Mouse (Mus musculus): ENCODE data around the gene Gar1.
A peak's percentile ranks its signal among the peaks of the same experiment; 100 is the strongest.

The Gar1 gene

DNA sequence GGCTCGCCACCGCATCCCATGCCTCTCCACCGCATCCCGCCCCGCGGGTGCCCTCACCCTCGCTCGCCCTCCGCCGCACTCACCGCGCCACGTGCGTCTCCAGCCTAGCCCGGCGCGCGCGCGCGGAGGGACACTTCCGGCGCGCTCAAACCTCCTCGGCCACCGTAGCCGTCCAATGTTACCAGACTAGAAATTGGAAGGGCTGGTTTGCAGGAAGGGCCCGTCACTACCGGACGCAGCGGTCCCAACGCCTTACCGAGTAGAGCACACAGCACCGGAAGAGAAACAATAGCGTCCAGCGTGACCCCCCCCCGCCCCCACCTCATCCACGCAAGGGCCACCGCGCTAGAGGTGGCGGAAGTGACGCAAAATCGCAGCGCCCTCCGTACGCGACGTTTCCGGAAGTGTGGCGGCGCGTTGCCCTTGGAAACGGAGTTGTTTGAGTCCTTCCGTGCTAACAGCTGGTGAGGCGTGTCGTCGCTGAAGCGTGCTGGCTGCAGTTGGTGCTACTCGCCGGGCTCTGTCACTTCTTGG is at the start of gene Gar1:
Gene Gar1 (minus strand): TSS at position 362 of the 534 bp plus-strand sequence.
- peak; percentile 97 to 98 for DNase-seq

DNA sequence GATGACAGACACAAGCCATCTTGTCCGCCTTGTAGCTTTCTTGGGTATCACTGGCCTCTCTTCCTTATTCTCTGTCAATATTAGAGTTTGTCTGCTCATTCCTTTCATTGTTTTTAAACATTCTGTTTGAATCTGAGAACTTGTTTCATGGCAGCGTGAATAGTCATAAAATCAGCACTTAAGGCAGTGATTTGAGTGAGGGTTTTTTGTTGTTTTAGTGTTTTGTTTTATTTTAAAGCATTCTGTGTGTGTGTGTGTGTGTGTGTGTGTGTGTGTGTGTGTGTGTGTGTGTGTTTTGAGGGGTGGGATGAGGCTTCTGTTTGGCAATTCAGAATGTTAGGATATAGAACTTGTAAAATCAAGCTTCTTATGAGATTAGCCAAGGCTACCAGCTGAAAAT is 48.7 kb upstream of the Gar1 start:
- DNase-seq: no peak

DNA sequence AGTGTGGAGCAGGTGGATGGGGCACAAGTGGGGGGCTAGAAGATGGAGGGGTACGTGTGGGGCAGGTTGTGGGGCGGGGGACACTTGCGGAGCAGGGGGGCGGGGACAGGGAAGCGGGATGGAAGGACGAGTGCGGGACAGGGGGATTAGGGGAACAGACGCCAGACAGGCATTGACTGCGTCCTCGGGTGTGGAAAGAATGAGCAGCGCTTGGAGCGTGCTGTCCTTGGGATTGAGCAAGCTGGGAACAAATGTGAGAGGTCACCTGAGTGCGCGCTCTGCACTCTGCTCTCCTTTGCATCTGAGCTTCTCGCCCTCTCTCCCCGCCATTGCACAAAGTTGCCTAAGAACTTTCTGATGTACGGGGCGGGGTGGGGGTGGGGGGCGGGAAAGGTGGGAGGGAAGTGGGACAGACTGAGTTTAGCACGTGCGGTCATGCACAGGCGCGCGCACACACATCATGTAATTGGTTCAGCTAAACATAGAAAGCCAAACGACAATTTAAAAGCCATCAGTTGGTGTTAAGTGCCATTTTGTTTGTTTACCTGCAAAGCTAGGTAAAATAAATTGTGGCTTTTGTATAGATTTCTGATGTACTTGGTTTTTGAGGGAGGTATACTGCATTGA is 48.0 kb upstream of the Gar1 start:
- DNase-seq: peak; percentile 30 to 57

DNA sequence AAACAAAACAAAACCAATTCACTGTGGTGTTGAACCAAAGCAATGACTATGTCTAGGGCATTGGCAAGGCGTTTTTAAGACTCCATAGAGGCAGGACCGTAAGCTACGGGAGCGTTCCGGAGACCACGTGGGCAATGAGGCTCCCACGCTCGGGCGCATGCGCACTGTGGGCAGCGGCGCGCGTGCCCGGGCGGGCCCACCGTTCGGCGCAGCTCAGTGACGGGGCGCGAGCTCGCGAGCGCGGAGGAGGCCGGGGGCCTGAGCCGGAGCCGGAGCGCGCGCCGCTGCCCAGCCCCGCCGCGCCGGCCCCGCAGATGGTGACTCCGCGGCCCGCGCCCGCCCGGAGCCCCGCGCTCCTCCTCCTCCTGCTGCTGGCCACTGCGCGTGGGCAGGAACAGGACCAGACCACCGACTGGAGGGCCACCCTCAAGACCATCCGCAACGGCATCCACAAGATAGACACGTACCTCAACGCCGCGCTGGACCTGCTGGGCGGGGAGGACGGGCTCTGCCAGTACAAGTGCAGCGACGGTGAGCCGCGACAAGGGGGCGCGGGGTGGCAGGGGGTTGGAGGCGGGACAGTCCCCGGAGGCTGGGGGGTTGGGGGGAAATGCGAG is 47.3 kb upstream of the Gar1 start, which contains the start of gene Pla2g12a:
Gene Pla2g12a (plus strand): TSS at position 202 of the 617 bp plus-strand sequence.
- peak; percentile 94 to 96 for DNase-seq

DNA sequence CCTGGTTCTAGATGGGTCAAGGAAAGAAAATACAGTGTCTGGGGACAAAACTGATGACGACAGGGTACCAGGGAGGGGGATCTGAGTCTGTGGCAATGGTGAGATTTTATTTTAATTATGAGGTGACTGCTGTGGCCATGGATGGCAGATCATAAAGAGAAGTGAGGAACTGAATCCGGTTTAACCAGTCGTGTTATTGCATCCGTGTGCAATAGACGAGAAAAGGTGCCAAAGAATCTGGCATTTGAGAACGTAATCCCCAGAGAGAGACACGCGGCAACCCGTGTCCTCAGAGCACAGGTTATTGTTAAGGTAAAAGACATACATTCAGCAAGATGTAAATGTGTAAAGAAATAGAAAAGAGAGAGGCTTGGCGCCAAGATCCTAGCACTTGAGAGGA is 46.1 kb upstream of the Gar1 start:
- DNase-seq: no peak

DNA sequence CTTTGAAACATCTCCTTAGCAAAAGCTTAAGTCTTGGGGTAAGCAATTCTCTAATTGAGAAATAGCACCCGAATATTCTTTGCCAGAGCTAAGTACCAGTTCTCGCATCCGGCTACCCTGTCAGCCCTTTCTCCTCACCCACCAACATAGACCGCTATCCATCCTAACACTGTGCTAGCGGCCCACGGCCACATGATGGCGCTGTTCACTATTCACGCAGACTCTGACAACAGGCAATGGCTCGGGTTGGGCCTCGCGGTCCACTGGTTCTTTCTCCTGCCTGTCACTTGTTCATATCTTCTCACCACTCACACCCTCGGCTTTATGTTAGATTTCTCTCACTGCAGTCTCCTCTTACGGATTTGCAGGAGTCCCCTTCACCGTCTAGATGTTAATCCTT is 32.5 kb upstream of the Gar1 start:
- peak; percentile 73 to 80 for DNase-seq

DNA sequence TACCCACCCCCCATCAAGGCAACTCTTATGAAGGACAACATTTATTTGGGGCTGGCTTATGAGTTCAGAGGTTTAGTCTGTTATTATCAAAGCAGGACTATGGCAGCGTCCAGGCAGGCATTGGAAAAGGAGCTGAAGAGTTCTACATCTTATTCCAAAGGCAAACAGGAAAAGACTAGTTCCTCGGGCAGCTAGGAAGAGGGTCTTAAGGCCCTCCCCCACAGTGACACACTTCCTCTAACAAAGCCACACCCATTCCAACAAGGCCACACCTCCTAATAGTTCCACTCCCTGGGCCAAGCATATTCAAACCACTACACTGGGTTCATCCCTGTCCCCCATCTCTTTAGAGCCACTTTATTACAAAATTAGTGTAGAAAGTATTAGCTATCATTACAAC is 31.4 kb upstream of the Gar1 start:
- no peak for DNase-seq

DNA sequence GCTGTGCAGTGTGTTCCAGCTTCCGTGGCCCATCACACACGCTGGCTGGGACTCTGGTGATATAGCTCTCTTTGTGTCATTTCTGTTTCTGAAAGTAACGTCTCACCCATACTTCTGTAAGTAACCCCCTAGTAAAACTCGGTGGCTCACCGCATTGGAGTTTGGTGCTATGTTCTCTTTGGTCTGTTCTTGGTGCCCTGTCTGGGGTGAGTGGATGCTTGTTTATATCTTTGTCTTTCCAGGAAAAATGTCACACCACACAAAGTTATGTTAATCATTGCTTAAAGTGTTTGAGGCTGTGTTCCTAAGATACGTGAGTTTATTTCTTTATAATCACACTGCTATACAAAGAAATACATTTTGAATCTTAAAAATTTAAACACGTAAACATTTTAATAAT is 15.7 kb upstream of the Gar1 start:
- DNase-seq: no peak

DNA sequence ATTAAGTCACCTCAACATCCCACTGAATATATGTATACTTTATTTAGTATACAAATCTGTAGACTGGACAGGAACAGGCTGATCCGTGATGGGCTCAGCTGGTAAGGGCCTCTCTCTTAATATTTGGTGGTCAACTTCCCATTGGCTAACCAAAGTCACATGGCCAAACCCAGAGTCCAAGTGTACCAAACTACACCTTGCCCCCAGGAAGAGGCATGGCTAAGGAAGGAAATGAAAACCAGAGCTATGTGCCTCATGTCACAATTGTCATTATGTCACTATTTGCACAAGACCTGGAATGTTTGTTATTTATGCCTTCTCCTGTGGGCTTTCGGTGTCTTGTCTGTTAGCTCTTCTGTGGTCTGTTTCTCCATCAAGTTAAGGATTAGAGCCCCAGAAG is 14.7 kb upstream of the Gar1 start:
- DNase-seq: no peak

DNA sequence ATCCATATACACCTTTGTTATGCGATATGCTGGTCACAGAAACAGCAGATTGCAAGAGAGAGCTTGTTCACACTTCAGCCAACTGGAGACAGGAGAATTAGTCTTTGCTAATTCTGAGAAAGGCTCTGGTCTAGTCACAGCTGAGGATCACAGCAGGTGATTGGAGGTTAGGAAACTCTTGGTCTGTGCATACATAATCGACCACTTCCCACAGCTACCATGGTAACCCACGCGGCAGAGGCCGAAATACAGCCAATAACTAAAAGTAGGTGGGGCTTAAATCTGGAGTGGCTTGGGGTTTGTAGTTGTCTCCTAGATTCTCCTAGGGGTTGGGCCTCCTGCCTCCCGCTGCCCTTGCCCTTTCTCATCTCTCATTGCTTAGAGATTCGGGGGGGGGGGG is 6.8 kb upstream of the Gar1 start:
- no peak for DNase-seq

DNA sequence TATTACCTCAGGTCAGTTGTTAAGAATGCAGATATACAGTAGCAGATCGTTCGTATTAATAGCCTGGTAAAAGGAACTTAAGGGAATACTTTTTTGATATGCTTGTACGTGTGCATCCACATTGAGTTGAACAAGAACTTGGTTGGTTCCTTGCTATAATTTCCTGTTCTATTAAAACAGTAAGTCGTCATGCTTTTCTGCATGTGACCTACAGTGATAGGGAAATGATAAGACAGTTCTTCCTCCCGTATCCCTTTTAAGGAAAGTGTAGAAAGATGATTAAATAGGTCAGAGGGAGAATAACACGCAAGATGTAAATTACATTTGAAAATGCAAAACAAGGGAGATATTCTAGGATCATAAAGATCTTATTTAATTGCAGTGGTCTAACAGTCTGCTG is 5.8 kb upstream of the Gar1 start:
- DNase-seq: no peak

DNA sequence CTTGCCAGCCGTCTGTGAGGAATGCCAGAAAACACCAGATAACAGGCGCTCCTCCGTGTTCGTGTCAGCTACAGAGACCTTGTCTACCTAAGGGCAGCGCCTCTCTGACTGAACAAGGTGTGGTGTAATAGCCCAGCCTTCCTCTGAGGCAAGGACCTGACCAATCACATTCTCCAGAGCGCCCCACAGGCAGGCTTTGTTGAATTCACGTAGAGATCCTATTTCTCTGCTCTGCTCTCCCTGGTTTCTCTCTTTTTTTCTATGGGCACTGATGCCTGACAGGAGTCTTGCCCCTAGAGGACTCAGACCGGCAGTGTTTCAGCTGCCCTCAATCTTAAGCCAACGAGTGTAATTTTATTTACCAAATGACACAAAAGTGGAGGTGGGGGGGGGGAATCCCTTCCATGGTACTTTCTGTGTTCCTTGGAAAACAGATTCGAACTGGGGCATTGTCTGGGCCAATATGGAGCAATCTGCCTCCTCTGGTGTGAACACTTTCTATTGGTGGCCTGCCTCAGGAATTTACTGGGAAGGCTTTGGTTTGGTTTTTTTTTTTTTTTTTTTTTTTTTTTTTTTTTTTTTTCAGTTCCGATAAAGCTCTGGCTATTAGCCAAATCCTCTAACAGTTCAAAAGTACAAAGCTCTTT is 5.0 kb upstream of the Gar1 start:
- peak; percentile 30 to 66 for DNase-seq

DNA sequence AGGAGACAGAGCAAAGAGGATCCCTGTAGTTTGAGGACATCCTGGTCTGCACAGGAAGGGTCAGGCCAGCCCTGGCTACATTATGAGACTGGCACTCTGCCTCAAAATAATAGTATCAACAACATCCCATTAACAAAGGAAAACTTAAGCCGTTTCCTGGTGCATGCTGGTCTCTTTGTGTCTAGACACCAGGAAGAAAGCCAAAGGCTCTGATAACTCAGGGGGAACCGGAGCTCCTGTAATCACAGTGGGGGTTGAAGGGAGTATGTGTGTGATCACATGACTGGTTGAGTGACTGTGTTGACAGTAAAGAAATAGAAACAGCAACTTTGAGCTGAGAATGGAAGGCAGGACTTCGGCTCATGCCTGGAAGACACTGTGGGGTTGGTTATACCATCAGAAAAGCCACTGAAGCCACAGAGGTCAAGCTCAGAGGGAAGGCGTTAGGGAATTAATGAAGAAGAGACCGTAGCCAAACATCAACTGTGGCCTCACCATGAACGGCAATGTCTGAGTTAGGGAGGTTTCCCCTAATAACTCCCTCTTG is 4.3 kb upstream of the Gar1 start, which contains the start of gene Cfi:
Gene Cfi (plus strand): TSS at position 497 of the 547 bp plus-strand sequence.
- peak in 1 of 2 experiments; percentile 14 for DNase-seq

DNA sequence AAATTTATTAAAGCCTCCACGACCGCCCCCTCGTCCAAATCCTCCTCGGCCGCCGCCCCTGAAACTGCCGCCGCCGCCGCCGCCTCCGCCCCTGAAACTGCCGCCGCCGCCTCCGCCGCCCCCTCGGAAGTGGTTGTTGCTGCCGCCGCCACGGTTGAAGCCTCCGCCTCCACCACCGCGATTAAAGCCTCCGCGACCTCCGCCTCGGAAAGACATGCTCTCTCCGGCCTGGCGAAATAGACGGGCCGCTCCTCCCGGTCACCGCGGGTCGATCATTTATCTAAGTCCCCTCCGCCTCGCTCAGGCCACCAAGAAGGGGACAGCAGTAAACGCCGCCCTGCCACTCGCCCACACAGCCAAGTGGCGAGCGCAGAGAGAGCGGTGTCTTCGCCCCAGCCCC is 570 bp downstream of the Gar1 start:
- peak in 1 of 2 experiments; percentile 63 for DNase-seq

DNA sequence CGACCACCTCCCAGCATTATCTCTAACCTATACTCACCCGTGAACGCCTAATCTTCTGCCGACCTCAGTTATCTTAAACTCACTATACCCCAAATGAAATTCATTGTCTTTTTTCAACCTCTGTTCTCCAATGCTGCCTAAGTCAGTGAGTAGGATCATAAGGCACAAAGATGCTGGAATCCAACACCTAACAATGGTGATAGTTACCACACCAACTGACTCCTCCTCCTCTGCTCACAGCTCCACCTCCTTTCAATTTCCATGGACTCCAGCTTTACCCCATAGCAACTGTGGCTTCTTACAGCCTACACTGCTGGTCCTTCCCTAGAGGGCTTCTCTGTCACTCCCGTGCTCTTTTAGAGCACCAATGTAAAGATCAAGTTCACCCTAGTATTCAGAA is 3.5 kb downstream of the Gar1 start:
- no peak for DNase-seq

DNA sequence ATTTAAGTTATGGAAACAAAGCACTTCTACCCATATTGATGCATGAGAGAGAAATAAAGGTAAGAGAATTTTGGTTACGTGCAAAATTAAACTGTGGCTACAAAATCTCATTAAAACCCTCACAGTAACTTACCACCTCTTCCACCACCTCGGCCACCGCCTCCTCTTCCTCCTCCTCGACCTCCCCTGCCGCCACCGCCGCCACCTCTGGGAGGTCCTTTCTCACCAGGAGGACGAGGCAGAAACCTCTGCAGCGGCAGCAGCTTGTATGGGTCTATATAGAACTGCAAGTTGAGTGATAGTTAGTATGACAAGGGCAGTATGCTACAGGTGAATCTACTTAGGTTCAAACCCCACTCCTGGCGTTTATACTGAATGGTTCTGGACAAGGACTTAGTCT is 4.5 kb downstream of the Gar1 start:
- DNase-seq: no peak

DNA sequence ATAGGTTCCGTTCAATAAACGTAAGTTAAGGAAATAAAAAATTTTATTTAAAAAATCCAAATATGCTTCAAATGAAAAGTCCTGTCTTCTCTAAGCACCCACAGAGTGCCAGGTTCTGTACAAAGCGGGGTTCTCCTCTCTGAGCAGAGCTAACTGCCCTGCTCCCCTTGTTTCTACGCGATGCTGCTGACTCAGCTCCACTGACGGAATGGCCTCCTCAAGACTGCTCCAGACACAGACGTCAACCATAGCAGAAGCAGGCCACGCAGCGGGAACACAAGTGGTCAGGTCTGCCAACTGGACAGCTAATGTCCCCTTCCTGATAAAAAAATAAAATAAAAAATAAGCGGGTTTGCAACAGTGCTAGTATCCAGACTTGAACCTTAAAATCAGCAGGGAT is 6.3 kb downstream of the Gar1 start:
- DNase-seq: no peak

DNA sequence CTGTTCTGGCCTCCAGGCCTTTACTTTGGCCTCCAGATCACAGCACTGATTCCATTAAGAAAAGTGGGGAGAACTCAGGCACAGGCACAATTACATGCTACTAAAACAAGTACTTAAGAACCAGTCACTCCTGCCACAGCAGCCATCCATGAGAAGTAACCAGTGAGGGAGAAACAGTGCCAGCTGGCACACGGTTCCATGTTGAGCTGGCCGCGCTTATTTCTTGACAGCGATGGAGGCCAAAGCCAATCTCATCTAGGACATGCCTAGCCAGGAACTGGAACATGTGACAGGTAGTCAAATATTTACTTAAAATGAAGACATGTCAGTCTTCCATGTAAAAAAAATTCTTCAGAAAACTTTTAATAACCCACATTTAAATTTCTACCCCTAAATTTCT is 7.0 kb downstream of the Gar1 start:
- no peak for DNase-seq

DNA sequence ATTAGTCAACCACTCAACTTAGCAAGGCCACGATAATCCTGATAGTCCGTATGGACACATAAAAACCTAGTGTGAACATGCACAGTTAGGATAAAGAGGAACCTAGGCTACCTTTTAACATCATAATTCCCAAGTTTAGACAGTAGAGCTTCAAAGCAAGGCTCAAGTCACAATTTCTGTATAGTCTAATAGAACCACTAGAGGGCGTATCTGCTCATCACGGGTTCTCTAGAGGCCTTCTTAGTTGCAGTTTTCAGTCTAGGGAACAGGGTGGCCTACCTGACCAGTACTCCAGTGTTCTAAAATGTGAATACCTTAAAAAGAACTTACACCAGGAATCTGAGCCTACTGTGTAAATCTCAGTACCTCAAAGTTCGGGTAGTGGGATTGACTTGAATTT is 7.9 kb downstream of the Gar1 start:
- no peak for DNase-seq

DNA sequence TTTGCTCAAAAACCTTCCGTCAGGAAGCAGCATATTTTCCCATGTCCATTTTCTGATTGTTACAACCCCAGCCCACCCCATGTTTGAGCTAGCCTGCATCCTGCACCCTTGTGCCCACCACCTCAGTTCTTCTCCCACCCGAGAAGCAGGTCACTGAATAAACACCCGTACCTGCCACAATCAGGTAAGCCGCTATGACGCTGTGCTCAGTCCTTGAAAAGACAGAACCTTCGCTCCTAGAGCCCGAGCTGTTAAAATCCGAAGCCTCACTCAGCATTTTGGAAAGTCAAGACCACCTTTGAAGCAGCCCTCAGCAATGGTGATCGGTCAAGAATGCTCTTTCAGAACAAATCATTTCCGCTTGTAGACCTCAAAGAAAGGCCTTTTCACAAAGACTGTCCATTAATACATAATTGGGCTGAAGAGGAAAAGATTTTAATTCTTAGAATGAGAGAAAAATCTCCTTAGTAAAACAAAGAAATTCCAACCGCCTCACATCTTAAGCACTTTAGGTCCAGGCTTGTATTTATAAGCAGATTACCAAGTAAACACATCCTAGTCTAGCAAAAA is 8.9 kb downstream of the Gar1 start, which contains the start of gene Rrh:
Gene Rrh (minus strand): TSS at position 382 of the 570 bp plus-strand sequence.
- DNase-seq: no peak

DNA sequence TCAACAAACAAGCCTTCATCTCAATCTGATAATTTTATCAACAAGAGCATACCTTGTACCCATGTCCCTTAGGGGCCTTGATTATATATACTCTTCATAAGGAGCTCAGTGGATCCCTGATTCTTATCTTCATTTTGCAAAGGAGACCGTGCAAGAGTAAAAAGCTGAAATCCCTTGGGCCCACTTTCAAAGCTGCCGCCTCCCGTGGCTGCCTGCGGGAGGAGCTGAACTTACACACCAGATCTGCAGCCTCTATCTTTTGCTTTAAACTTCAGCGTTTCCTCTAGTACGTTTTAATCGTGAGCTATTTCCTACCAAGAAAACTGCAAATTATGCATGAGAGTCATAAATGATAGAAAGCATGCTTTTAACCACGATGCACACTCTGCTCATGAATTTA is 9.5 kb downstream of the Gar1 start:
- peak; percentile 30 to 50 for DNase-seq

DNA sequence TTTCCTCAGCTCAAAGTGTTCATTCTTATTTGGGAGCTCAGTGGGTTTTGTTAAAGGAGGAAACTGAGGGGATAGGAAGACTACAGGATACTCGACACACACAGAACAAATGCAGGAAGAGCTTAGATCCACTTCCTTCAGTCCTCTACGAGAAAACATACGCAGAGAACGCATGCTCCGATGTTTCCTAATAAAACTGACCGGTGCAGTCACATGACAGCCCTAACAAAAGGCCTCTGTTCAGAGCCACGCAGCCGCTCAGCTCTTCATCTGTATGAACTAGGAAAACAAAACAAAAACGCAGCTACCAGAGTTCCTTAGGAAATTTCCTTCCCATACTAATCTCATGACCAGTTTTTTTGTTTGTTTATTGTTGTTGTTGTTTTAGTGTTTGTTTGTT is 10.3 kb downstream of the Gar1 start:
- no peak for DNase-seq

DNA sequence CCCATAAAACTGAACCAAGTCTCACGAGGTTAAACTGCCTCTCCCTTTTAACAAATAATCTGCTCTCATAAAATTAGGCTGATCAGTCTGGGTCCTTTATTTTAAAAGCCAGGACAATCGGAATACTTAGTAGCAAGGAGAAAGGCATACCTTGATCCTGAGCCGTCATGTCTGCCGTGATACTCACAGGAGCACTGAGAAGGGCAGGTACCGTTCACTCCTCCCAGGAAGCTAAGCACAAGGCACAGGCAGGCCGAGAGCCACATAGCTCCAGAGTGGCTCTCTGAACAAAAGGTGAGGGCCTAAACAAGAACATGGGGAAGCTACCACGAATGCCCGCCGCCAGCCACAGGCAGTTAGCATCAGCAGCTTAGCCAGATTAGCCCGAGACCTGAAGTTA is 27.4 kb downstream of the Gar1 start, which contains the start of gene Lrit3:
Gene Lrit3 (minus strand): TSS at position 266 of the 400 bp plus-strand sequence.
- no peak for DNase-seq
